Mouse (Mus musculus) A20 (cell line): ENCODE results near the gene Calhm5.

Source experiments
- DNase-seq: peaks from one replicate; pipeline ENCODE4 v3.0.0-alpha.2; 2011; ENCODE audit warnings: low read depth, low spot score

Calhm5 gene

DNA sequence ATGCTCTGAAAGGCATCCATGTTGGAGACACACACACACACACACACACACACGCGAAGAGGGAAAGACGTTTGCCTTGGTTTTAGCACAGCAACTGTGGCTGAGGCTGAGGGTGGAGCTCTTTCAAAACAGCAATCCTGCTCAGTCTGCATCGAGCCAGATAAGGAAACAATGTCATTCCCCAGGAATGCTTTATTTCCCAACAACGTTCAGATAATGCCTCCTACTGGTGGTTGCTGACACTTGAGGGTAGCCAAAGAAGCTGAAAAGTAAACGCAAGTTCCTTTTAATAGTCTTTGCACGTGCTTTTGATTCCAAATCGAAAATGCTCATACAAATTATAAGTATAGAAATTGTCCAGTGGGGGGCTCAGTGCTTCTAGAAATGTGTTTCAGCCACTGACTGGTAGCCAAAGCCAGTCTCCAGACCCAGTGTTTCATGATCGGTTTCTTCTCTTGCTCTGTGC is at the start of gene Calhm5:
Gene Calhm5, minus strand, starts transcription at position 102 of the 466 bp plus-strand sequence.
- DNase-seq = peak; percentile 28

DNA sequence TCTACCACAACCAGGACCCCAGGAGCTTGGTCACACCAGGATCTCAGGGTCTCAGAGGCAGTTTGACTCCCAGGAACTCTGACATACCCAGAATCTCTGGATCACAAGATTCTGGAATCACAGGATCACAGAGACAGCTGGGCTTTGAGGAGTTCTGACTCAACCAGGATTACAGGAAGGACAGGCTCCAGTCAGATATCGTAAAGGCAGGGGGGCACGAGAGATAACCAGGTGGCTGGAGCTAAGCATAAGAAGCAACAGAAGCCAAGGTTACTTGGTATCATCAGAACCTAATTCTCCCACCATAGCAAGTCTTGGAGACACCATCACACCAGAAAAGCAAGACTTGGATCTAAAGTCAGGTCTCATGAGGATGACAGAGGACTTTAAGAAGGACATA is 45.4 kb upstream of the Calhm5 start:
- no peak for DNase-seq

DNA sequence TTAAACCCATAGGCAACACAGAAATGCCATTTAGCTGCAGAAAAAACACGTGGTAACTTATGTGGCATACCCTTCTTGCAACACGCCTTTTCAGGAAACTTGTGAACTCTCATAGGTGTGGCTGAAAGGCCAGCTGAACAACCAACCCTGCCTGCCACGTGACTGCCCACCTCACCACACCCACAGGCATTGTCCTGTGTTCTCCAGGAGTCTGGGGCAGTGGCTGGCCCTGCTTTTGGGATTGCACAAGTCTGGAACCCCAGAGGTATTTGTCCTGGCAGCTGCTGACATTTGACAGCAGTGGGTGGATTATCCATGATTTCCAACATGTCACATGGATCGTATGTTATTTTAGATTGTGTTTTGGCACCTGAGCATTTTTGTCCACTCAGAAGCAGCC is 43.4 kb upstream of the Calhm5 start:
- DNase-seq = no peak

DNA sequence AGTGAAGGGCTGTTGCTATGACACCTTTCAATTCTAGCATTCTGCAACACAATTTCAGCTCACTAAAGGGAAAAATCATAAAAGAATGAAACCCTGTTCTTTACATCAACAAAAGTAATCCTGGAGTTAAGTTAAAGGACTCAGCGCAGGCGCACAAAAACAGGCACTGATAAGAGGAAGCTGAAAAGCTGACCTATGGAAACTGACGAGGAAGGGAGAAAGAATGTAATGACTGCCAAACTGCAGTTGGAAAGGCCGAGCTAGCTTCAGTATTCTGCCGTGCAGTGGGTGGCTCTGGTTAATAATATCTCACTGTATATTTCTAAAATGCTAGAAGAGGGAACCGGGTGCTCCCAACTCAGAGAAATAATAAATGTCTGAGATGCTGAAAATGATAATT is 41.7 kb upstream of the Calhm5 start:
- DNase-seq = no peak

DNA sequence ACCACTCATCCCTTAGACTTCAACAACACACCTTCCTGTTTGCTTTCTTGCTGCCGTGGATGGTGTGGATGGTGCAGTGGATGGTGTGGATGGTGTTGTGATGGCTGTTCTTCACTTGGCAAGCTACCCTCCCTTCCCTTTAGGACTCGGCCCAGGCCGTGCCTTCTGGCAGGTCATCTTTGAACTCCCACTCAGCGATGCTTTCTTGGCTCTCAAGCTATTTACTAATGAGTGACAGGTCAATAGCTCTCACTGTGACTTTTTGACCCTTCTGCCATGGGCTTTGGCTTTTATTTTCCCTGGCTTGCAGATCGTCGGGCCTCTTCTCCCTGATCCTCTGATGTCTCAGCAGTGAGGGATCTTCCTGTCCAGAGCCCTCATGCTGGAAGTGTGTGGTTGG is 40.1 kb upstream of the Calhm5 start:
- DNase-seq = no peak

DNA sequence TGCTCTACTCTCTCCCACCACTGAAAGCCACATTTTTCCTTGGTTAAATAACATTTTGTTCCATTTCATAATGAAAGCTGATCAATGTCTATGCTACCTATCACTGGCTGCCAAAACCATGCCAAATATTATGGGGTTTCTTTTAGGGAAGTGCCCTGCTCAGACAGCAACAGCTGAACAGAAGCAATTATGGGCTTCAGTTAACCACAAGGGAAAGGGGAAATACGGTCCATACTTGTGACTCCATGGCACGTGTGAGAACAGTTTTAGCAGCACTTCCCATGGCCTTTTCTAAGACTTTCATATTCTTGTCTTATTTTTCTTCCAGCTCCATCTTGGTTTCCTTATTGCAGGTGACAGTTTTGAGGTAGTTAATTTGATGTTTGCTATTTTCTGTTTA is 35.0 kb upstream of the Calhm5 start:
- DNase-seq = peak; percentile 37

DNA sequence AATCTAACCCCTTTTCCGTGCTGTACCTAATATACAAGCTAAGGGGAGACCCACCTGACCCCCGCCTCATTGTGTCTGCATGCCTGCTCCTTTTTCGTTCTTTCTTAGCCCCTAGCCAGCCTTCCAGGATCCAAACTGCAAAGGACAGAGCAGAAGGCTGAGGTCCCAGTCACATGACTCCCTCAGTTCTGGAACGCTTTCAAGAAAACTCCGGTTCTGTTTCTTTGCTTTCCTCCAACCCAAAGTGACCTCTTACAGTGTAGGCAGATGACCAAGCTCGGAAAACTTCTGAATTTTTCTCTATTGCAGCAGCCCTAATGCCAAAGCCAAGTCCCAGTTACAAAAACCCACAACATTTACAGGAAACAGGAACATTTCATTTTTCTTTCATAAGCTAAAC is 32.1 kb upstream of the Calhm5 start:
- no peak for DNase-seq

DNA sequence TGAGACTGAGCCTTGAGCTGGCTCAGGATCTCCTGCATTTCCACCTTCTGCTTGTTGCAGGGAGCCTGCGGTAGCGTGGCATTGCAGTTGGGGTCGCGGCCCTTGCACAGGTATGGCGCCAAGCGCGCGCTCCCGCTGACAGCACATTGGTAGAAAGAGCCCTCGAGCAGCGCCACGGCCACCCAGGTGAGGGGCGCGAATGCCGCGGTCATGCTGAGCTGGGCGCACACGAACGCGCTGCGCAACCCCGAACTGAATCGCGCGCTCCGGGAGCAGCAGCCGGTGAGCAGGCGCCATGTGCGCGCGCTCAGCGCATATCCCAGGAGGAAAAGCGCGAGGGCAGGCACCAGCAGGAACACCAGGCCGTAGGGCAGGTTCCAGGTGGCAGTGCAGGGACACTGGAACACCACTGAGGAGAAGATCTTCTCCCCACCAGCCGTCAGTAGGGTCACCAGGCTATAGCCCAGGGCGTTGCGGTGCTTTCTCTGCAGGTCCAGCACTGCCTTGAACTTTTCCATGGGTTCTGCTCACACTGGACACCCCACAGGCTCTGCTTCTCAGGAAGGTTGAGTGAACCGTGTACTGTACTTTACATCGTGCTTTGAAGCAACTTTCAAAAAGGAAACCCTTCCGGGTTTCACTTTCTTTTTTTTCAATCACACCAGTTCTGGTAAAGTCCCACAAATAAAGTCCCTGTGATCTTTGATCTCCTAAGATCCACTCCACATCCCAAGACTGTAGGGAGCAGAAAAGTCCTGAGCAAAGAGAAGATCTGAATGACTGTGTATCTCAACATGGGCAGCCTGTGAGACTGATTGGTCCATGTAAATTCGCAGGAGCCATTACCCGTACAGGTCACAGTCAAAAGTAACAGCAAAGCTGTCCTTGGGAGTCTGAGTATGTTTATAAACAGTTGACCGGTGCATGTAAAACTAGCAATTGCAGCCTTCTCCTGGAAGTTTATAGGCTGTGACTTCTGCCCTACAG is 31.4 kb upstream of the Calhm5 start, which contains the start of gene Calhm6:
Gene Calhm6, minus strand, starts transcription at position 593 of the 987 bp plus-strand sequence.
- DNase-seq = peak; percentile 64

DNA sequence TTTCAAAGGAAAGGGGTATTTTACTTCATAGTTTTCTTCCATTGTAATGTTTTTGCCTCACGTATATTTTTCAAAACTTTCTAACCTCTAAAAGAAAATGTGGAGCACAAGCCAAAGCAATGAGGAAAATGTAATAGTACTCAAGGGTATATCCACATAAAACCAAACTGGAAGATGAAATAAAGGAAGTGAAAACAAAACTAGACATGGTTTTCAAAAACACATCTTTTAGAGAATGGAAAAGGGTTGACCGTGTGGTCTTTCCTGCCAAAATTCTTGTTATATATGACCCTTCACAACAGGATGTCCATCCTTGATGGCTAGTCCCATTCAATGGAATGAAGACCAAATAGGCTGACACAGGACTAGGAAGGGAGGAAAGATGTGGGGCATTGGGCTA is 22.1 kb upstream of the Calhm5 start:
- peak; percentile 14 for DNase-seq

DNA sequence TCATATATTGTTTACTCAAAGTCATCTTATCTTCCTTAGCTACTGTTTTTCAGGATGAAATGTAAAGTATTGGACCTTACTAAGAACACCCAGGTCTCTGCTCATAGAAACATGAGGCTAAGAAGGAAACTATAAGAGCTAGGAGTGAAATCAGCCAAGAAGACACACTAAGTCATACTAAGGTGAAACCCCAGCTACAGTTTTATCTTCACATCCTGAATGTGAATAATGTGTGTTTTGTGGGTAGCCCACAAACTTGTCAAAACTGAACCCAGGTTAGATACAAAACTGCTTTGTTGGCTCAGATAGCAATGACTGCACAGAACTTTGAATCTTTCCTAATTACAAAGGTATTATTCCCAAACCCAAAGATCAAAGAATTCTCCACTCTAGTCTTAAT is 21.5 kb upstream of the Calhm5 start:
- peak; percentile 16 for DNase-seq

DNA sequence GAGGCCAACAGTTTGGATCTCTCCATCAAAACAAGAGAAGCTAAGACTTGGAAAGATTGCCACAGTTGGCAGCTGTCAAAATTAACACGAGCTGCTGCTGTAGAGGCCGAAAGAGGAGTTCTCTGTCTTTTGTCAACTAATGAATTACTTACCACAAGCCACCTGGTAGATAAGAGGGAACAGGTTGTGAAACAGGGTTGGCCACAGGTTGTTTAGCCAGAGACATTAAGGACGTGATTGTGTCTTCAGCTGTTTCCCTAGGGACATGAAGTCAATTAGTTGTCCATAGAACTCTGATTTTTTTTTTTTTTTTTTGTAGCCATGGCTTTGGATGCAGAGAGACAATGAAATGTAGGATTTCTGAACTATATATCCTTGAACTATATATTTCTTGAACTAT is 20.8 kb upstream of the Calhm5 start:
- DNase-seq = peak; percentile 16

DNA sequence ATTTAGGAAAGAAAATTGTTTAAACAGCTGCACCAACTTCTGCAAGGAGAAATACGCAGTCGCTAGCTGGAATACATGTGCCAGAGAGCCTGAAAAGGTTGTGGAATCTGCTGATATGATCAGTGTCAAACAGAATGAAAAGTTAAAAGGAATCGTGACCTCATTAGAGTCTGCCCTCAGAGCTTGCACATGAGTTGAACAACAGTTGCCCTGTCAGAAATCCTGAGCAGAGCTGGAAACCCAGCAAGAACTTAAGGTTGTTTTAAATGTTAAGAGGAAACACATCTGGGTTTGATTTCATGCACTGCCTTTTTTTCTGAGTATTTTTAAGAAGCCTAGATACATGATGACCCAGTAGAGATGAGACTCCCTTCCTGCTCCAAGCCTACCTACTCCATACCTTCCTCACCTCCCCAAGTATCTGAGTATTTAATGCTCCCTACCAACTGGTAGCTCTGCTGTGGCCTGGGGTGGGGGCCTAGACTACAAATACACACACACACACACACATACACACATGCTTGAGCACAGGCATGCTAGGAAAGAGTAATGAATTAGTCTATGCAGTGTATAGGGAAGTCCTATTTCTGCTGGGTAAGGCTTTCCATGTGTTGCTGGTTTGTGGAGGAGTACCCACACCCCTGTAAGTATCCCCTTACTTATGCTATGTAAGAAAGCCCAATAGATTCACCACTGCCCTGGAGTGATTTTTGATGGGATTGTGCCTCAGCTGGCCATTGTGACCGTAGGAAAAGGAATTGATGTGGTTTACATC is 15.8 kb upstream of the Calhm5 start:
- no peak for DNase-seq

DNA sequence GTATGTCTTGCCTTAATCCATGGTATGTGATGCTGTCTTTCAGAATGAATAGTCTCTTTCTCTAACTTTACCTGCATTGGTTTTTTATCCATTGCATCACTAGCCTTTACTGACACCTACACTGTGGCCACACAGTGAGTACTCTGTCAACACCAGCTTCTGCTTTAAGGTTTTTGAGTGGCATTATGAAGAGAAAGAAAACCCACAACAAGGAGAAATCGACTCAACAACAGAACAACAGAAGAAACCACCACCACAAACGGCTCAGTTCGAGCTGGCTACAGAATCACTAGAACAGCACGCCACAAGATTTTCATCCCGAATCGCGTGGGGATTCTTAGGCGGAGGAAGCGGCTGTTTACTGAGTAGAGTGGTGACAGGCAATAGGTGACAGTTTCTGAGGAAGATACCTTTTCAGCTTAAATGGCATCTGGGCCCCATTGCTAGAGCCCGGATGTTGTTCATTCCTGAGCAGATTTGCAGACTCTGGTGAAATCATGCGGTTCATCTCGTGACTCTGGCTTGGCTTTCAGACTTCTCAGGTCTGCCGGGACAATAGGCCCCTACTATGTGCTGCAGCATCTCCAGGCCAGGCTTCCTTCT is 14.6 kb upstream of the Calhm5 start:
- DNase-seq = no peak

DNA sequence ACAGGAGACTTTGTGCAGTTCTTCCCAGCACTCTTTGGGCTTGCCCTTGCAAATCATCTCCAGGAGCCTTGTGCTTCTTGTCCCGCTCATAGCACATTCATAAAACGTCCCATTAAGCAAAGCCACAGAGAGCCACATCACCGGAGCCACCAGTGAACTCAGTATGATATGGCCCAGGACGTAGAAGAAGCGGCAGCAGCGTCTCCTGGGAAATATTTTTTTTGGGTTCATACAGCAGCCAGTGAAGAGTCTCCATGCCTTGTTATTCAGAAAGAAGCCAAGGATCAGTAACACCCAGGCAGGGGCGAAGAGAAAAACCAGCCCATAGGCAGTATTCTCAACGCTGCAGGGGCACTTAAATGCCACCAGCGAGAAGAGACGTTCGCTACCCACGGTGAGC is 355 bp downstream of the Calhm5 start:
- no peak for DNase-seq

DNA sequence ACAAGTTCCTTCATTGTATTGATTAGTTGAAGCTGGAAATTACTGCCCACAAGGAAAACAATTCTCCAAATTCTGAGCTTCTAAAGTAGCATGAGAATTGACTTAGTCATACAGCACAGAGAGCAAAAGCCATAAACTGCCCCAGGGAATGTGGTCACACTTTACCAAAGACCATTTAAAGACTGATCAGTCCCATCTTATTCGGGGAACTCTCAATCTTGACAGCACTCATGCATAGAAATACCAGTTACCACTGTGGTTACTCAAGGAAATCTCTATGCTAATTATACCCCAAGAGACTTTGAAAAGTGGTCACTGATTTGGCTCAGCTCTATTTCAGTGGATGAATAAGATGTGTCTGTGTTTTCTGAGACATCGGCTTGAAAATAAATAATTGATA is 1.2 kb downstream of the Calhm5 start:
- DNase-seq = peak; percentile 9

DNA sequence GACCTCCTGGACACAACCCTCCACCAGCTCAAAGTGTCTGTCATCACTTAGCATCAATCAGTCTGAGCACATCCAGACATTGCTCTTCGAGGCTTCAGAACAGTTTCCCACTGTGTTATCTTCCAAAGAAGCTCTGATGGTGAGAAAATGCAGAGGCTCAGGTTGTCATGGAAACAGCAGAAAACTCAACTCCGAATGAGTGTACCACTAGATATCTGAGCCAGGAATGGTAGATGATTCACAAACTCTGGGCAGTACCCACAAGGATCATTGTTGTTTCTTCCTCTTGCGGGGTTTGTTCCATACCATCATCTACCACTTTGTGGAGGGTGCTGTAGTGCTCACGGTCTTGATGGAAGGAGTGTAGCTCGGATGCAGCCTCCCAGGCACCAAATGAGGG is 4.4 kb downstream of the Calhm5 start:
- DNase-seq = no peak

DNA sequence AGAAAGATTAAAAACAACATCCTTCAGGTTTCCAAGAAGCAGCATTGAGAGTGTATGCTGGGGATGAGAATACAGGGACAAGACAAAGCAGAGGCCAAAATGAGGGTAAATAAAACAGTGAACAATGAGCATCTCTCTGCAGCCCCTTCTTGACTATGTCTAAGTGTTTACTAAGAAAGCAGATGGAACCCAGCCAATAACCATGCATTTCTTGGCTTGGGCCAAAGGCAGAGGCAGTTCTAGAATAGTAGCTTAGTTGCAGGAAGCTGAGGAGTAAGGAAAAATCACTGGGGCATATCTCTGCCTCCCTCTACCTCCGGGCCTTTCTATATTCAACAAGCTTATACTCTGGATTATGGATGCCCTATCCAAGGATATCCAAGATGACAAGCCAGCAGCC is 5.8 kb downstream of the Calhm5 start:
- no peak for DNase-seq

DNA sequence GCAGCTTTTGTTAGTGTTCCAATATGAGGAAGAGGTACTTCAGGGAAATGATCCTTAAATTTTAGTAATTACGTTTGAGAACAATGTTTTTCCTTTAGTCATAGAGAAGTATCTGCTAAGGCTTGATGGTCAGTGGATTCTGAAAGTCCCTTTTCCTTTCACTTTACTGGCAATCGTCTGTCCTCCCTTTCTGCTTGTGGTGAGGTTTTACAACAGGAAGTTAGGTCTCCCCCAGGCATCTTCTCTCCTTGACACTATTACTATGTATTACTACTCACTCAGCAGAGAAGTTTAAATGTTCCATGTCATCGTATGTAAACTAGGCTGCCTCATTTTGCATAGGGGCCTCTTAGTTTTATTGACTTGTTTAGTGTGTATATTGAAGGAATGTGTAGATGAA is 6.8 kb downstream of the Calhm5 start:
- DNase-seq = no peak

DNA sequence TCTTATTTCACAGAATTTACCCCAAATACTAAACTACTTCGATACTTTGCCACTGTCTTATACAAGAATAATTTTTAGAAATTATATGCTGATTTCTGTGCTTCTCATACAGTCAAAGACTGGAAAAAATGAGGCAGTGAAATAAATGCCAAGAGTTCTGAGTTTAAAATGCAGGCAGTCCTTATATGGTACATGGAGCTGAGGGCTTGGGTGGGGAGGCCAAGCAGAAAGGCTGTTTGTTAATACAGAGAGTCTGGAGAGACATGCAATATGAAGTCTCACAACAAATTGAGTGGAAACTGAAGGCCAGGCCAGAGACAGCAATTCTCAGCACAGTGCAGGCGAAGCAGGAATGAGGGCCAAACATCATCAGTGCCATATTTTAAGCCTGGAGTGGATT is 7.8 kb downstream of the Calhm5 start:
- no peak for DNase-seq

DNA sequence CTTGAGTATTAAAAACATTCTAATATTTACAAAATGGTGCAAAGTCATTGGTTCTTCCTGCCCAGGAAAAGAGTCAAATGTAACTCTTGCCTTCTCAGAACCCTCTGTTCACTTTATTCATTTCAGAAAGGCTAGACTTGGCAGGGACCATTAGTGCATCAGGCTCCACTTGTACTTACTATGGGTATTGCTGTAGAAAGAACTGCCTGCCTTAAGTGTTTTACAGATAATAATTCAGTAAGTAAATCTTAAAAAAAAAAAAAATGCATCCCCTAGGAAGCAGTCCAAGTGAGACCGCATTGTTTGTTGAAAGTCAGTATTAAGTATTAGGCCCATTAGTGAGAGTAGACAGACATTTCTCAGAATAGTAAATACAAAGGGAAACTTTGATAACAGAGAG is 9.8 kb downstream of the Calhm5 start:
- DNase-seq = no peak

DNA sequence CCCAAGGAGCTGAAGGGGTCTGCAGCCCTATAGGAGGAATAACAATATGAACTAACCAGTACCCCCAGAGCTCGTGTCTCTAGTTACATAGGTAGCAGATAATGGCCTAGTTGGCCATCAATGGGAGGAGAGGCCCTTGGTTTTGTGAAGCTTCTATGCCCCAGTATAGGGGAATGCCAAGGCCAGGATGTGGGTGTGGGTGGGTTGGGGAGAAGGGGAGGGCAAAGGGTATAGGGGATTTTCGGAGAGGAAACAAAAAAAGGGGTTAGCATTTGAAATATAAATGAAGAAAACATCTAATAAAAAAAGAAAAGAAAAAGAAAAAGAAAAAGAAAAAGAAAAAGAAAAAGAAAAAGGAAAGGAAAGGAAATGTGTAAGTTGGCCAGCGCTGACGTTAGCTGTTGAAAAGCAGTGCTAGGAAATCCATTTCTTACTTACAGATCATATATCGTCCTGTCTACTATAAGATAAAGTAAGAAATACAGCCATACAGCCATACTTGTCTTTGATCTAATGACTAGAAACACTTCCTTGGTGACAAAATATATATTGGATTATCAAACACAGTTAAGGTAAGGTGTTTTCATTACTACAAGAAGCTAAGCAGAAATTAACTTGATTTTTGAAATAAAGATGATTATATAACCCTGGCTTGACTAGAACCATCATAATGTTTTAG is 21.7 kb downstream of the Calhm5 start:
- no peak for DNase-seq

DNA sequence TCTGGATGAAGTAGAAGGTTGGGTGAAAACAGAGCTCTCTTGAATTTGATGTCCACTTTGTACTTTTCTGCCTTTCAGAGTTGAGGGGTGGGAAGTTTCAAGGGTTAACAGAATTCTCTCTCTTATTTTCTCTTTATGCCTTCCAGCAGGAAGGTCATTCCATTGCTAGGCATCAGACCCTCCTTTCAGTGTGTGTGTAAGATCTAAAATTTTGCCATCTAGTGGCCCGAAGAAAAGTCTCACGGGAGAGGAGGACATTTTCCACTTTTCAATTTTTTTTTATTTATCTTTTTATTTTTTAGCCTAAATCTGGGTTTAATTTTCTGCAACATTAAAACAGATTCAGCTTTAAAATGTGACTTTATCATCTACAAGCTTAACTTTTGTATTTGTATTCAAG is 24.7 kb downstream of the Calhm5 start:
- DNase-seq = no peak
